Mouse (Mus musculus): ENCODE measurements around the gene Col2a1. TPM values are rescaled to one million over a fixed set of nuclear protein-coding genes. Genes with fewer than 3 reads are reported as not detected.

Col2a1 gene
- total and polyA plus RNA-seq, 2 experiments from 2014 or later, result 7.4 to 19.3 TPM

DNA sequence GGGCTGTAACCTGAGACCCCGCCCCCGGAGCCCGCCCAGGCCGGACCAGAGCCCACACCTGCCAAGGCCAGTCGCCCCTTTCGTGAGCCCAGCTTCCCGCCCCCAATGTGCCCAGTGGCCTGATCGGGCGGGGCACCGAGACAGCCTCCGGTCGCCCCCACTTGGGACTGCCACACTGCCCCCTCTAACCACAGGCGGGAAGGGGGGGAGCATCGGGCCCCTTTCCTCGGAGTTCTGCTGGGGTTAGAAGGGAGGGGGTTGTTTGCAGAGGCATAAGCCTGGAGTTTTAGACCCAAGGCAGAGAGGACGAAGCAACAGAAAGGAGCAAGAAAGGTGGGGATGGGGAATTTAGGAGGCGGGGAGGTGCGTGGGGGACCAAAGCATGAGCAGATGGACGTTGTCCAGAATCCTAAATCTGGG is 255 bp upstream of the Col2a1 start:
- no peak for TF ChIP-seq CTCF (IDR thresholded peaks at IDR 0.05; ENCODE audit: low read depth)
- H3K27ac ChIP-seq, result no peak overlapping the region
- no peak for DNase-seq (ENCODE audit: low spot score)
- WGBS, result 2% methylated on average over 19 of the region's 19 CpGs
- peak overlapping the region; percentile 61 for H3K4me2 ChIP-seq (ENCODE audit: low read depth, low read length)
- H3K27me3 ChIP-seq (ENCODE audit: insufficient read depth, low read length), result peaks cover 43% of the 10 kb centered on the region
- no peaks in the 10 kb centered on the region for H3K36me3 ChIP-seq (ENCODE audit: insufficient read depth, low read length)
- peak overlapping the region; percentile 31 for H3K4me3 ChIP-seq (ENCODE audit: low read length)
- H3K4me1 ChIP-seq (ENCODE audit: insufficient read depth, low read length), result peaks cover 27% of the 10 kb centered on the region
- H3K9ac ChIP-seq (replicated peaks; ENCODE audit: low read length), result peak overlapping the region; percentile 22
- ATAC-seq, result 0 out of 2 replicates have a peak, but pooled peaks have one; percentile 13
- H3K9me3 ChIP-seq (ENCODE audit: low read length), result no peaks in the 10 kb centered on the region

DNA sequence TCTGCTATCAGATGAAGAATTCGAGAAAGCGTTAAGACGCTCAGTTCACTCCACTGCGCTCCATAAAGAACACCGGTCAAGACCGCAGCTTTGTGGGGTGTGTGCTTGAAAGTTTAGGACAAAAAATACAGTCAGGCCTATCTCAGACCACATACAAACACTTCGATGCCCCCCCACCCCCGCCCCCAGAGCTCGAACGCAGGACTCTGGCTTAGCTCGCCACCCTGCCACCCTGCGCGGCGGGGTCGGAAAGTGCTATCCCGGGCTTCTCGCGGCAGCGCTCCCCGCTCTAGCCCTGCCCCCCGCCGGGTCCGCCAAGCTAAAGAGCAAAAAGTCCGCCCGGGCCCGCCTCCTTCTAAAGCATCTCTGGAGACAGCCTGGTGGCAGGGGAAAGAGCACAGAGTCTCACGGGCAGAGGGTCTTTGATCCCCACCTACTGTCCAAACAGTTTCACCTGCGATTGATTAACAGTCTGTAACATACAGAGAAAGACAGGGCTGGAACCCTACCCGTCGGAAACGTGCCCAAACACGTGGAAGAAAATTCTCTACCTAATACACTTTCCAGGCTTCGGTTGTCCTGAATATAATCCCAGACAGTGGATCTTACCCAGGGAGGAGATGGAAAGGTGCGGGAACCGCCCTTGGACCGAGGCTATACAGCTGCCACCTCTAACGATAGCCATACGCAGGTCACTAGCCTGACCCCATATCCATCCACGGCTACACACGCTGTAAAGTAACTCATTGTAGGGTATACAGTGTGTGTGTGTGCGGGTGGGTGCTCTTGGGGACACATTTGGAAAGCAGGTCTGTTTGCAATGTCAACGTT is 1.3 kb downstream of the Col2a1 start:
- peak overlapping the region; percentile 61 for H3K4me2 ChIP-seq (ENCODE audit: low read depth, low read length)
- peaks cover 30% of the 10 kb centered on the region for H3K4me1 ChIP-seq (ENCODE audit: insufficient read depth, low read length)
- H3K36me3 ChIP-seq (ENCODE audit: insufficient read depth, low read length), result no peaks in the 10 kb centered on the region
- H3K27me3 ChIP-seq (ENCODE audit: insufficient read depth, low read length), result peaks cover 48% of the 10 kb centered on the region
- peak; percentile 36 for DNase-seq (ENCODE audit: low spot score)
- WGBS, result 2% methylated on average over 42 of the region's 42 CpGs
- ATAC-seq, result no peak
- no peak for TF ChIP-seq CTCF (IDR thresholded peaks at IDR 0.05; ENCODE audit: low read depth)
- H3K4me3 ChIP-seq (ENCODE audit: low read length), result peak overlapping the region; percentile 31
- H3K27ac ChIP-seq, result no peak overlapping the region
- H3K9ac ChIP-seq (replicated peaks; ENCODE audit: low read length), result no peak overlapping the region
- no peaks in the 10 kb centered on the region for H3K9me3 ChIP-seq (ENCODE audit: low read length)

DNA sequence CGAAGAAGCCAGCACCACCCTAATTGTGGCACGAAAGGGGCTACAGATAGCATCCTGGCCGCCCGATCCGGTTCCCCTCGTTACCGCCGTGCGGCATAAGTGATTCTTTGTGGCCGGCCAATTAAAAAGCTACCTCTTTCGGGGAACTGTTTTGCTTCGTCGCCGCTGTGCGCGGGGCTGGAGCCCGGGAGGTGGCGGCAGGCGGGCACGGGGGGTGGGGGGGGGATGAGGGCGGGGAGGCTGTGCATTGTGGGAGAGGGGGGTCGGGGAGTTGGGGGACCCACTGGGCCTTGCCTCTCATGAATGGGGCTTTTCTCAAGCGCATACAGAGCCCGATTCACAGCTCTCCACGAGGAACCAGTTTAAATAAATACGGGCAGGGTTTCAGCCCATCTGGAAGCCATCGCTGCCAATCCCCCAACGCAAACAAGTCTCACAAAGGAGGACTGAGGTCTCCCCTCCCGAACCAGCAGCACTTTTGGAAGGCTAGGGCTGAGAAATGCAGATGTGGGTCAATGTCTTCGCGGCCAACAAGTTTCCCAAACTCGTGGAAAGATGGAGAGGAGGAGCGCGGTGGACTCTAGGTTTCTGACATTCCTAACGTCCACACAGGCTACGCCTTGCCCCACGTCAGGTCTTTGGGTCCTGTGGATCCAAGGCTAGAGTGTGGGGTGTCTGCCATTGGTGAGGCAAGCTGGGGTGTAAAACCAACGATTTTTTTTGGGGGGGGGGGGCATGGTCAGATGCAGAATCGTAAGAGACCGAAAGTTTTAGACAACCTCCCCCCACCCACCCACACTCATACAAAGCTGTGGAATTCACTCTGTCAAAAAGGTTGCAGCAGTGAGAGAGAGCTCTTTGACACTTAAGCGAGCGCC is 2.1 kb downstream of the Col2a1 start:
- H3K4me1 ChIP-seq (ENCODE audit: insufficient read depth, low read length), result peaks cover 35% of the 10 kb centered on the region
- H3K9me3 ChIP-seq (ENCODE audit: low read length), result no peaks in the 10 kb centered on the region
- DNase-seq (ENCODE audit: low spot score) (peak; percentile 64), ATAC-seq (peak; percentile 61)
- H3K9ac ChIP-seq (replicated peaks; ENCODE audit: low read length), result peak overlapping the region; percentile 47
- H3K27me3 ChIP-seq (ENCODE audit: insufficient read depth, low read length), result peaks cover 48% of the 10 kb centered on the region
- H3K4me2 ChIP-seq (ENCODE audit: low read depth, low read length), result peak overlapping the region; percentile 61
- TF ChIP-seq CTCF (IDR thresholded peaks at IDR 0.05; ENCODE audit: low read depth), result no peak
- WGBS, result under 1% methylated on average over 38 of the region's 42 CpGs
- H3K36me3 ChIP-seq (ENCODE audit: insufficient read depth, low read length), result no peaks in the 10 kb centered on the region
- peak overlapping the region; percentile 45 for H3K27ac ChIP-seq
- peak overlapping the region; percentile 31 for H3K4me3 ChIP-seq (ENCODE audit: low read length)

DNA sequence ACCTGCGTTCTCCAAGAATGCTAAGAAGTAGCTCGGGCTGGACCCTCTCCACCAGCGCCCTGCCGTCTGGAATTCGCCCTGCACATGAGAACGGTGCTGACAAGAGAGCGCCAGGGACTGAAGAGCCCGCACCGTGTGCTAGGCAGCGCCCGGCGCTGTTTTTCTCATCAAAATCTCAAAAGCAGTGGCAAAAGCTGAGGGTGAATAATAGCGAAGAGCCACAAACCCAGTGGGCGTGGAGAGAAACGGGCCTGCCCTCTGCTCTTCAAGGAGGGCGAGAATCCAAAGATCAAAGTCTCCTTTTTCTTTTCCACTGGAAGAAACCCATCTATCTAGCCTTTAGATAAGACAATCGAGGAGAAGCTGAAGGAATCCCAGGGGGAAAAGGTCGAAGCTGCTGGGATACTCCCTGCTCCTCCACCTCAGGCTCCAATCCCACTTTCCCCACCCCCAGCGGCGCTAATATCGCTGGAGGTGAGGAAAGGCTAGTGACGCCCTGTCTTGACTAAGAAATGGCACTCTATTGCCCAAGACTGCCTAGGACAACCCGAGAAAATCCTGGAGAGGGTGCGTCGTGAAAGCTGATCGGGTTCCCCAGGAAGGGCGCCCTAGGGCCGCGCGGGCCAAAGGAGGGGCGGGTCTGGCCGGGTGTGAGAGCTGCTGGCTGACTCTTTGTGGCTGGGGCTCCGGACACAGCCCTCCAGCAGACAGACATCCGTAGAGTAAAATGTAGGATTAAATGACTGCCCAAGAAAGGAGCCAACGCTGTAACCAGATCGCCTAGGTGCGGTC is 3.0 kb downstream of the Col2a1 start:
- Histone ChIP-seq H3K9me3 (ENCODE audit: low read length) (no peaks in the 10 kb centered on the region), H3K4me1 (ENCODE audit: insufficient read depth, low read length) (peaks cover 39% of the 10 kb centered on the region), H3K27ac (peak overlapping the region; percentile 45), H3K4me3 (ENCODE audit: low read length) (peak overlapping the region; percentile 31), H3K36me3 (ENCODE audit: insufficient read depth, low read length) (no peaks in the 10 kb centered on the region), H3K27me3 (ENCODE audit: insufficient read depth, low read length) (peaks cover 48% of the 10 kb centered on the region), H3K9ac (replicated peaks; ENCODE audit: low read length) (peak overlapping the region; percentile 47), H3K4me2 (ENCODE audit: low read depth, low read length) (peak overlapping the region; percentile 61)
- TF ChIP-seq CTCF (IDR thresholded peaks at IDR 0.05; ENCODE audit: low read depth), result peak; percentile 20; the same call in 1 of the 2 replicates
- WGBS, result 3% methylated on average over 37 of the region's 37 CpGs
- ATAC-seq (peak; percentile 19; the same call in 1 of the 2 replicates), DNase-seq (ENCODE audit: low spot score) (peak; percentile 43)

DNA sequence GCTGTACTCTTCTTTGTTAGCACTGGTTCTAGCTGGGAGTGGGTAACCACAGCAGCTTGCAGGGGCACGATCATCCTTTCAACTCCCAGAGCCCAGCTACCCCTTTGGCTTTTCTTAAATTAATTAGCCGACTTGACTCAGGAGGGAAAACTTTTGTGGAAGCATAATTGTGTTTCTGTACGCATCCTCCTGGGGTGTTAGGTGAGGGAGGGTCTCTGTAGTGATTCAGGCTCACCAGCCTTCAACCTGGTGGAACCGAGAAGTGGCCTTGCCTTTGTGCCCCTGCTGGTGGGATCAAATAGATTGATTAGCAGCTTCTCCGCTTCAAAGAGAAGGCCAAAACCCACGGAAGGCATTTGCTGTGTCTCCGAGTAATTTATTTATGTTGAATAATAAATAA is 4.5 kb downstream of the Col2a1 start:
- H3K9me3 ChIP-seq (ENCODE audit: low read length), result no peaks in the 10 kb centered on the region
- H3K9ac ChIP-seq (replicated peaks; ENCODE audit: low read length), result no peak overlapping the region
- ATAC-seq (no peak), DNase-seq (ENCODE audit: low spot score) (no peak)
- H3K4me2 ChIP-seq (ENCODE audit: low read depth, low read length), result no peak overlapping the region
- no peak overlapping the region for H3K27ac ChIP-seq
- H3K4me3 ChIP-seq (ENCODE audit: low read length), result no peak overlapping the region
- H3K27me3 ChIP-seq (ENCODE audit: insufficient read depth, low read length), result peaks cover 41% of the 10 kb centered on the region
- TF ChIP-seq CTCF (IDR thresholded peaks at IDR 0.05; ENCODE audit: low read depth), result peak; percentile 17; the same call in 1 of the 2 replicates
- H3K36me3 ChIP-seq (ENCODE audit: insufficient read depth, low read length), result no peaks in the 10 kb centered on the region
- peaks cover 46% of the 10 kb centered on the region for H3K4me1 ChIP-seq (ENCODE audit: insufficient read depth, low read length)
- WGBS, result 21% methylated on average over 7 of the region's 7 CpGs

DNA sequence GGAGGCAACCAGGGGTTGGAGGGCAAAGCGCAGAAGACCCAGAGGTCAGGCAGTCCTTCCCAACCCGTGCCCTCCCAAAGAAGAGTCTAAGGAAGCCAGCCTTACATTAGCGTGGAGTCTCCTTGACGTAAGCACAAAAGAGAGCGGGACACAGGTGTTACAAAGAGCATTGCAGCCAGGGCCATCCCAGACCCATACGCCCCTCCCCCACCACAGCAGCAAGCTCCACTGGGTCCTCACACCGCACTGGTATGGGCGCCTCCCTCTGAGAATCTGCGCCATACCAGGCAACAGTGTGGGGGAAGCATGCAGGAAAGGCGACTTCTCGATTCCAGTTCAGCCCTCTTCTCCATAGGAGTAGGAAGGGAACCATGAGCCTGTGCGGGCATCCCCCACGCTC is 4.9 kb downstream of the Col2a1 start:
- peaks cover 41% of the 10 kb centered on the region for H3K4me1 ChIP-seq (ENCODE audit: insufficient read depth, low read length)
- no peak overlapping the region for H3K27ac ChIP-seq
- DNase-seq (ENCODE audit: low spot score) (no peak), ATAC-seq (no peak)
- peaks cover 40% of the 10 kb centered on the region; the same call in 1 of the 2 replicates for H3K27me3 ChIP-seq (ENCODE audit: insufficient read depth, low read length)
- H3K9me3 ChIP-seq (ENCODE audit: low read length), result no peaks in the 10 kb centered on the region
- H3K9ac ChIP-seq (replicated peaks; ENCODE audit: low read length), result no peak overlapping the region
- H3K4me3 ChIP-seq (ENCODE audit: low read length), result no peak overlapping the region
- H3K4me2 ChIP-seq (ENCODE audit: low read depth, low read length), result no peak overlapping the region
- WGBS, result 44% methylated on average over 13 of the region's 13 CpGs
- TF ChIP-seq CTCF (IDR thresholded peaks at IDR 0.05; ENCODE audit: low read depth), result no peak
- no peaks in the 10 kb centered on the region for H3K36me3 ChIP-seq (ENCODE audit: insufficient read depth, low read length)
